Mouse (Mus musculus) lung, adult 2 months (tissue): ENCODE data around the gene Klra6. TPM values are rescaled to one million over a fixed set of nuclear protein-coding genes. Genes with fewer than 3 reads are reported as not detected.
"Not testable (repeated sequence)": the region's sequence is repeated elsewhere in the genome, so short reads cannot be mapped to it uniquely, and the experiment has no call there.

Source experiments
- DNase-seq: peaks from one replicate; pipeline ENCODE4 v3.0.0; 2022
- H3K4me1 ChIP-seq: fragments of 200-500 bp; 2 replicates; pipeline ENCODE4 v1.6.1; 2011; ENCODE audit warnings: low read length; ENCODE audit not compliant: control insufficient read depth, insufficient read depth
- H3K4me3 ChIP-seq: fragments of 200-500 bp; replicated peaks from 2 replicates; pipeline ENCODE3; 2011; ENCODE audit warnings: low read depth, mild to moderate bottlenecking, control low read depth, low read length; ENCODE audit errors: extremely low read depth
- CTCF ChIP-seq: fragments of 200-500 bp; IDR thresholded peaks from 2 replicates; pipeline ENCODE4 v1.5.1; 2011; ENCODE audit warnings: mild to moderate bottlenecking, low read length, control low read depth; ENCODE audit not compliant: insufficient read depth
- POLR2A ChIP-seq: fragments of 200-500 bp; IDR thresholded peaks from 2 replicates; pipeline ENCODE4 v1.6.1; 2011; ENCODE audit warnings: low read depth, mild to moderate bottlenecking, control low read depth, low read length, borderline replicate concordance; ENCODE audit errors: extremely low read depth
- WGBS: fragments of 180-500 bp; shearing (Covaris S2); methylation state at CpG from one replicate; pipeline ENCODE4 v1.1.7; 2018; 5-methylcytosine and 5-hydroxymethylcytosine counted together
- polyA plus RNA-seq: library from polyadenylated mRNA; depleted of rRNA; stranded (reverse); fragments of >200 nt; gene quantifications from 2 replicates; pipeline ENCODE4 v1.2.3, GENCODE M21; 2012; rRNA removed

Klra6 gene
- polyA plus RNA-seq = not detected in 2 replicates

DNA sequence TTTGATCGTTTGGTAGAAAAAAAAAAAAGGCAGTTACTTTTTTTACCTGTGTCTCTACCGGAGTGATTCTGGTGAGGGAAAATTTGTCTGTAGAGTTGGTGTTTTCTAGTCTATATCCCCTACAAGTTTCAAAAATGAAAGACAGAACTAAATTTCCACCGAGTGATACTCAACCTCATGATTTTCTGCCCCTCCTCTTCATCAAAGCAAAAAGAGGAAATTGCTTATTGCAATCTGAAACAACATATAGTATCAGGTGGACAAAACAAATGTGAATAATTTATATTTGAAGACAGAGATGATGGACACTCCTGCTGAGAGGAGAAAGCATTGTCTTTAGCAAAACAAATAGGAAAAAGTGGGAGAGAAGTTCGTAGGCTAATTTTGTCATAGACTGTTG, at the start of gene Klra6:
Gene Klra6 (minus strand): TSS at position 101 of the 400 bp plus-strand sequence.
- WGBS = 58% methylated on average over 4 of the region's 4 CpGs
- no peak within 1 kb of the TSS for H3K4me3 ChIP-seq
- no peaks in the 10 kb centered on the region for H3K4me1 ChIP-seq
- DNase-seq = no peak
- TF ChIP-seq CTCF (no peak), POLR2A (no peak)

DNA sequence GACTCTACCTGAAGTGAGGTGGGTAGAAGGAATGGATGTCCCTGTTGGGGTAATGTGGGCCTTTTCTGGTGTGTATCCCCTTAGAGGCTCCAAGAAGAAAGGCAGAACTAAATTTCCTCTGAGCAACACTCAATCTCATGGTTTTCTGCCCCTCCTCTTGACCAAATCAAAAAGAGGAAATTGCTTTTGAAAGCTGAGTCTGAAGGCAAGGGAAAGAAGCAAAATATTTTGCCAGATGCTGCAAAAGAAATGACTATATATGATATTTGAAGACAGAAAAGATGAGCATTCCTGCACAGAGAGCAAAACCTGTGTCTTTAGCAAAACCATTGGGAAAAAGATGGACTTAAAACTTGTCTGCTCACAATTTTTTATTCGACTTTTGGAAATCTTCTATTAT, 40.4 kb upstream of the Klra6 start, which contains the start of gene Klra4:
Gene Klra4 (minus strand): TSS at position 101 of the 400 bp plus-strand sequence.
- WGBS = 50% methylated on average over 1 of the region's 1 CpGs
- not testable (repeated sequence) for H3K4me1 ChIP-seq, DNase-seq, H3K4me3 ChIP-seq

GRCm38 (mm10) chr6:130065196-130065595, 38.4 kb upstream of the Klra6 start:
- WGBS = 61% methylated on average over 5 of the region's 5 CpGs
- no peak overlapping the region for H3K4me3 ChIP-seq

DNA sequence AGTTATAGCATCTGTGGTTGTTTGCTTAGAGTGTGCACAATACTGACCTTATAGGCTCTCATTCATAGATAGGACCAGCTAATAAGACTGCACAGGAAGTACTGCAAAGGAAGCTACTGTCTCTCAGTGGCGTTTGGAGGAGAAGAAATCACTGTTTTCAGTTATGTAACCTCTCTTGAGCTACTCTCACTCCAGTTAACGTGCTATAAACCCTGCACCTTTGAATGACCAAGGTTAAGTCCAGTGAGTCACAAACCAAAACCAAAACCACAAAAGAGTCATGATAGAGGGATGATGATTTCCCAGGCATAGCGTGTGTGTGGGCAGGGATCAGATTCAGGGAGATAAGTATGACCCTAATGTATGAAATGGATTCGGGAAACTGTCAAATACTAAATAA, 8.4 kb upstream of the Klra6 start:
- DNase-seq, H3K4me3 ChIP-seq, H3K4me1 ChIP-seq: not testable (repeated sequence)
- WGBS = 40% methylated on average over 4 of the region's 4 CpGs

More at GRCm38 (mm10) chr6:130065196-130065595, 38.4 kb upstream of the Klra6 start:
- no peak for TF ChIP-seq POLR2A
- TF ChIP-seq CTCF = no peak
- no peaks in the 10 kb centered on the region for H3K4me1 ChIP-seq
- DNase-seq = no peak

DNA sequence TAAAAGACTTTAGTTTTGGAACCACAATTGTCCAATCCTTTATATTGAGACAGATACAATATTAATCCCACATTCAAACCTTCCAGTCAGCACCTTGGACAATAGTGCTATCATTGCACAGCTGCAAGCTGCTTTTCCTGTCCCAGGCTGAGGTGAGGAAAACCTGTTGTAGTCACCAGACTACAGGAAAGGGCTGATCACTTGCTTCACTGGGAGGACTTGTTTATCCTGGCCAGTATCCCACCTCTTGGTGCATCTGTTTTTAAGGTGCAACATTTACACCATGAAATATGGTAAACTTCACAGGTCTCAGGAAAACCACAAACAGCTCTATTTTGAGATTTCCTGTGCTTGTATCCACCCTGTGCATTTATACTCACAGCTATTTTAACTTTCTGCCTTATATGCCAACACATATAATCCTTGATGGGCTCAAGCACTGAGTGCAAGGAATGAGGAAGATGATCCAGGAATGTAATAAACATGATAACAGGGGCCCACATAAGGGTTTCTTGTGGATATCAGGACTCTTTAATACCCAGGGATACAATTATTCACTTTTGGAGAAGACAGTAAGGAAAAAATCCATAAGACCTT, 4.8 kb upstream of the Klra6 start:
- not testable (repeated sequence) for DNase-seq, H3K4me3 ChIP-seq

More for the DNA sequence above, 4.8 kb upstream of the Klra6 start:
- not testable (repeated sequence) for H3K4me1 ChIP-seq

Other genes with a start within 250 kb of the Klra6 start
- gene Gm156, start 242.7 kb downstream of the Klra6 start, polyA plus RNA-seq = not detected in 2 replicates
- gene Gm17631, start 164.3 kb downstream of the Klra6 start, polyA plus RNA-seq = not detected in 2 replicates
- gene Klra17, start 150.3 kb downstream of the Klra6 start, polyA plus RNA-seq = 0.22 TPM in 1 of 2 replicates, not detected in the other
- not detected in 2 replicates for gene Klra5, start 109.3 kb downstream of the Klra6 start, polyA plus RNA-seq
- 0.09 and 0.27 TPM in 2 replicates for gene Klra4, start 40.3 kb upstream of the Klra6 start, polyA plus RNA-seq
- 0.22 and 0.50 TPM in 2 replicates for gene Klra8, start 102.9 kb upstream of the Klra6 start, polyA plus RNA-seq
- 0.20 and 0.27 TPM in 2 replicates for gene Klra9, start 166.2 kb upstream of the Klra6 start, polyA plus RNA-seq
- gene Klra7, start 206.4 kb upstream of the Klra6 start, polyA plus RNA-seq = 0.14 and 0.54 TPM in 2 replicates